Mouse (Mus musculus): Measurements from ENCODE around the gene Lgi2.

Gene Lgi2

DNA sequence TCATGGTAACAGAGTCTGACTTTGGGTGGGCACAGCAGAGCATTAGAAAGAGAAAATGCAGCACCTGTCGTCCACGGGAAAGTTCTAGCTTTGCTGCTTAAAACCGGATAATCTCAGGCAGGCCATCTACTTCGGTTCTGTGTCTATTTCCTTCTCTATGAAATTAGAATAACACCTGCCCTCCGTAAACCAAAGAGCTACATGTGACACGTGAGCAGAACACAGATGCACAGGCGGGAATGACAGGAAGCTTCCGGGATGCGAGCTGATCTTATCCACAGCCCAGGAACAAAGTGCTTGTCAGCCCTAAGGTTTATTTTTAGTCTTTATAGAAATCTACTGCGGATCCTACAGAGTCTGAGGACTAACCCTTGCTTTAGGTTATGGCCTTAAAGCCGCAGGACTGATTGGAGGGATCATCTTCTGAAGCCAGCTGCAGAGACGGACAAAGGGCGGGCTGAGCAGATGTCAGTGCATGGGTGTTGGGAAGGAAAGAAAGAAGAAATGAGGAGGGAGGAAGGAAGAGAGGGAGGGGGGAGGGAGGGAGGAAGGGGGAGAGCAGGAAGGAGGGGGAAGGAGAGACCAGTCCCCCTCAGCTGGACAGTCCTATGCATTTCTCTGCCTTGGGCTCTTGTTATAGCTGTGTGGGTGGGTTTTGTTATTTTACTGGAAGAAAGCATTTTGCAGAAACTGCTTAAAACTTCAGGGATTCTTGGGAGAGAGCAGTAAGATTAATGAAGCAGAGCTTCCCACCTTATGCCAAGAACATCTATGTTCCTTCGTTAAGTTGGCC is 31.3 kb downstream of the Lgi2 start:
- DNase-seq, result no peak

DNA sequence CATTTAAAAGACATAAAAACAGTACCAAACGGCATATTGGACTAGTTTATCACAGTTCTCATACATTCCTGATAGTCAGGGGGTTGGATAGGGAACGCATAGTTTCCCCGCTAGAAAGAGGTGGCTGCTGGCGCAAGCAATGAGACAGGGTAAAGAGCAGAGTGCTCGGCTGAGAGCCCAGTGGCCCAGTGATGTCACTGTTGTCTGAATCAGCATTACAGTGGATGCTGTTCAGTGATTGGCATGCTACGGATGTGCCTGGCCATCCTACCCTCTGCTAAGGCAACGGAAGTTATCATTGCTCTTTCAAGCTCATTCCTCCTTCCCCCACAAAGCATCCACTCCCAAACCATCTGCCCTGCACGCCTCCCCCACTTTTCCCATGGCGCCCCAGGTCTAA is 32.6 kb downstream of the Lgi2 start:
- DNase-seq, result no peak

DNA sequence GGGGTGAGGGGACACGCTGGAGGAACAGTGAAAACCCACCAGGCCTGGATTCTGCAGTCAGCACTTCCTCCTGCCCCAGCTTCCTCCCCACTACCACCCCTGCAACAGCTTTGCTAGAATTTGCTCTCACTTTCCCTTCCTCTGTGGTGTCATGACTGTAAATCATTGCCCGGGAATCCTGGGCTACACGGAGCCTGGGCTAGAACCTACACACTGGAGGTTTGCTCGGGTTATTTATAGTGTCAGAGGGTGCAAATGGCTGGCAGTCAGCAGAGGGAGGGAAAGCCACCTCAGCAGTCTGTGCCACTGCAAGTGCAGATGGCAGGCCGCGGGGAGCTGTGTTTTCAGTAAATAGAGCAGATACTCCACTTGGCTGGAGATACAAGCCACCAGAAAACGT is 37.7 kb downstream of the Lgi2 start:
- peak; percentile 89 for DNase-seq

DNA sequence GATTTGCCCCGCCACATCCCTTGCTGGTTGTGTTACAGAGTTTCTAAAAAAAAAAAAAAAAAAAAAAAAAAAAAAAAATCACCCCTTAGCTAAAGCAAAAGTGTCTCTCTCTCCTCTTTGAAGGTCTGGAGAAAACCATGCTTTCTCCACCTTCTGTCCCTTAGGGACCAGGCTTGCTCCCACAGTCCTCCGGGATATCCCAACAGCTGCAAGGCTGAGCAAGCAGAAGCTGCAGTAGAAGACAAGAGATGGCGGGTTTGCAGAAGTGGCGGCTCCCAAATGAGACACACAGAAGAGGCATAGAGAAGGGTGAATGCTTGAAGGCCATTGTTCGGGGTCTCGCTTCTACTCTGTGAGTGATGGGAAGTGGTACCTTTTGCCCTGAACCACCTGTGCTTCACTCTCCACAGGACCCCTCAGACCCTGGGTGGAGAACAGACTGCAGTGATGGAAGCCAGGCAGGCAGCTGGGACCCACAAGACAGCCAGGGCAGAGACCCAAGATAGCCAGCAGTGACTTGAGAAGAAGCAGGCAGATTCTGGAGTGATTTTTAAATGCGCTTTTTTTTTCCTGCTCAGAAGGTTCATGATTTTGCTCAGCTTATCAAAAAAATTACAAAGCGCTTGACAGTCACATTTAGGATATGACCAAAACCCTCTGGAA is 39.8 kb downstream of the Lgi2 start:
- DNase-seq, result no peak

DNA sequence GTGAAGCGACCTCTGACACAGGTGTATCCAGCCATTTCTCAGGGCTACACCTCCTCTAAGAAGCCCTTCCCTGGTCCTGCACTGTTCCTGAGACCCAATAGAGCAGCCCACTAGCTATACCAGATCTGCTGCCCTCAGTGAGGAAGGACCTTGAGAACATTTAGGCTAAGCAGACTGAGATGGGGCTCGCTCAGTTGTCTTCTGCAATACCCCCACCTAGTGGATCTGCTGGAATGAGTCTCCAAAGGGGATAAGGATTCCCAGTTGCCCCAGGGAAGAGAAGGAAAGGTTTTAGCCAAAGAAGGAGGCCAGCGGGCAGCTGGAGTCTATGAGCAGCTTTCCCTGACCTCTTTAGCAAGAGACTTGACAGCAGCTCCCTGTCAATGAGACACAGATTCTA is 42.1 kb downstream of the Lgi2 start:
- DNase-seq, result no peak

DNA sequence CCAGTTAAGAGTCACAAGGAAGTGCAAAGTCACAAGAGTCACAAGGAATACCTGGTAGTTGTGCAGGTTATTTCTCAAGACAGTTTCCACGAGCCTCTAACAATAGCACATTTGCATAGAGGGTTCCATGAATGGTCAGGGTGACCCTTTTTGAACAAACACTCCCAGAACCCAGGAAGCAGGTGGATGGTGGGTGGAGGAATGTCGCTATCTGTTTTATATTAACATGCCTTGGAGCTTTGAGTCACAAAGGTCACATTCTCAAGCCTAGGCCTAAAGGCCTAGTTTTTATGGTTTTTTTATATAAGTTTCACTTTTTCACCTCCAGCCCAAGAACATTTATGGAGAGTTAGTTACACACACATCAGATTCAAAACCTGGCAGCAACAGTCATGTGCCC is 46.3 kb downstream of the Lgi2 start:
- DNase-seq, result no peak

DNA sequence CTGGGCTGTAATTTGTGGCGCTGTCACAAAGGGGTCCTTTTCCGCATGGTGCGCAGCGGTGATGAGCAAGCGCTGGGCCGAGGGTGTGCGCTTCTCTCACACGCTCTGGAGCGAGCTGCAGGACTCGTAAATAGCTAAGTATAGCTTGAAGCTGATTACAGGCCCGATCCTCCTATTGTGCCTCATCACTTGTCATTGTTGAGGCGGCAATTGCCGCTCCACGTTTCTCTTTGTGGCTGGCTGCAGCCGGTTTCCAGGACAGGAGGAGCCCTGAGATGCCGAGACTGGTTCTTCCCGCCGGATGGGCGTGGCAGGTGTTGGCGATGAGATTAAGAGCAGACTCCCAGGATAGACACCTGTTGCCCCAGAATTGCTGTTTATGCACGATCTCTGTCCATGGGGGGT is 50.2 kb downstream of the Lgi2 start:
- DNase-seq, result peak; percentile 23

DNA sequence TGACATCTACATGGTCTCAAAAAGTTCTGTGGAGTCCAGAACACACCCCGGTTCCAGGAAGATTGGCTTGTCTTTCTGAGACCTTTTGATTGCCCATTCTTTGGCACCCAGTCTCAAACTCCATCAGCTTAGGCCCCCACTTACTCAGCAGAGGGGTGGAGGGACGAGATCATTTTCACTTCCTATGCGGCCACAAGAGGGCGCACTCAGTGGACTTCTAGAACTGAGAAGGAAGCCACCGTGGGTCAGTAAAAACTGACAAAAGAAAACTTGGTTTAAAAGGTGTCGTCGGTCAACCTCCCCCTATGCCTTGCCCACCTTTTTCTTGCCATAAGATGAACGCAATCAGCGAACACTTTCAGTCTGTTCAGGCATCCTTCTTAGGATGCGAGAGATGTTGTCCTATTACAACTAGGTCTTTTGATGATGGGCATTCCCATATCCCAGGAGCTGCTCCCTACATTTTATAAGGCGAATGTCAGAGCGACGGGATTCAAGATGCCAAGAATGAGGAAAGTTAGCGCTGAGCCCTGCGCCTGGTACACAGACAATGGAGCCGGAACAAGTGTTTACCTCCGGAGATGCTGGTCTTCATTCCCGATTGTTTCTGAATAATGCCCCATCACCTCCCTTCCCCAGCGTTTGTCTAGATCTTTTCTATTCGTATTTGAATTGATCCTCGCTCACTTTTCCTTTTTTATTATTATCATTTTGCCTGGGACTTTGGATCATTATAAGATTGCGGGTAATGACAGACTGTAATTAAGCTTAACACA is 50.8 kb downstream of the Lgi2 start:
- peak; percentile 78 for DNase-seq

DNA sequence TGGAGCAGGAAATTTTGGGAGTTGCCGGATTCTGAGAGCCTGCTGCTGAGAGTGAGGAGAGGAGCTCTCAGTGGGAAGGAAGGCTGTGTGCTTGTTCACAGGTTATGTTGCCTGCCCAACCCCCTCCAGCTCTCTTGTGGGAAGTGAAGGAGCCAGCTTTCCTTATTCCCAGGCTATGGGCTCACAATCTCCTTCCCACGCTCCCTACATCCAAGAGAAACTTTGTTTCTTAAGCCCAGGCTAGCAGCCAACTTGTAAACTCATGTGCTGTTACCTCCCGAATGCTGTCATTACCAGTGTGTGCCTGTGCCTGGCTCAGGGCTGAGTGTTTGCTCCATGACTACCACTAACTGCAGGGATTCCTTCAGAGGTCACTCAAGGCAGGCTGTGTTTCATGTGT is 55.2 kb downstream of the Lgi2 start:
- no peak for DNase-seq

DNA sequence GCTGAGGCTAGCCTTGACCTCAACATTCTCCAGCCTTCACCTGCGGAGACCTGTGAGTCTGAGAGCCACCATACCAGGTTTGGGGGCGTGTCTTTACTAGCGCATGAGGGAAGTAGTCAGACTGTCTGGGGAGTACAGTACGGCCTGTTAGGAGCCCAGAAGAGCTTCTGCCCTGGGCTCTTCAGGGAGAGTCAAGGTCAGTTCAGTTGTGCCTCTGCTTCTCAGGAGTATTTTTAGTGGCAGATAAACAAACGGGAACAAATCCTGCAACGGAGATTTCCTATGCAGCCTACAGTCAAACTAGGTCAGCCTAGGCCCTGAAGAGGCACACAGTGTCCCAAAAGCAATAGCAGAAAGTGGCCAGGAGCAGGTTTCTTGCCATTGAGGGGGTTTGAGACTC is 56.8 kb downstream of the Lgi2 start:
- no peak for DNase-seq

DNA sequence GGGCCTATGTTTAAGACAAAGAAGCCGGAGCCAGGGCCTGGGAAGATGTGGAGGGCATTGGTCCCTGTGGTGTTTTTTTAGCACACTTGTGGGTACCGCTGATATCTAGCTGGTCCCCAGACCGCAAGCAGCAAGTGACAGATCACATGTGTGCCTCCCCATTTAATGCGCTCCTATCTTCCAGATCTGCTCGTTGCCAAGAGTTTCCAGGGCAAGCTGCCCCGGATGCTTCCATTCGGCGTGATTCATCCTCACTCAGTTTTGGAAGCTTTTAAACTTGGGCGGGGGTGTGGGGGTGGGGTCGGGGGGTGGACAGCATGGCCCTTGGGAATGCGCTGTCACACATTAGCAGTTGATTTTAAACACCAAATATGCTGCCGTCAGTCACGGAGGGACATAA is 61.6 kb downstream of the Lgi2 start:
- DNase-seq, result no peak

DNA sequence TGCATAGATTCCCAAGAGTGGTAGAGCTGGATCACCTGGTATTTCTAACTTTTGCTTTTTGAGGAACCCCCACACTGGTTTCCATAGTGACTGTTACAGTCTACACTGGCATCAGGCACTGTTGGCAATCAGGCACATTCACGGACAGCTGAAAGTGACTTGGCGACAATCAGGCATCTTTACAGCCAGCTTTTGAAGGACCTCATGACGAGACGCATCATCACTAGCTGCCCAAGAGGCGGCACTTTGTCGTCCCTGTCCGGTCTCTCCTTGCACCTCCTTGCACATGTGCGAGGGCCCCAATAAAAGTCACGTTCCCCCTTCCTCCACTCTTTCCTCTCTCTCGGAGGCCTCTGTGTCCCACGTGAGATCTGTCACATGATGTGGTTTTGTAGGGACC is 62.1 kb downstream of the Lgi2 start:
- no peak for DNase-seq

DNA sequence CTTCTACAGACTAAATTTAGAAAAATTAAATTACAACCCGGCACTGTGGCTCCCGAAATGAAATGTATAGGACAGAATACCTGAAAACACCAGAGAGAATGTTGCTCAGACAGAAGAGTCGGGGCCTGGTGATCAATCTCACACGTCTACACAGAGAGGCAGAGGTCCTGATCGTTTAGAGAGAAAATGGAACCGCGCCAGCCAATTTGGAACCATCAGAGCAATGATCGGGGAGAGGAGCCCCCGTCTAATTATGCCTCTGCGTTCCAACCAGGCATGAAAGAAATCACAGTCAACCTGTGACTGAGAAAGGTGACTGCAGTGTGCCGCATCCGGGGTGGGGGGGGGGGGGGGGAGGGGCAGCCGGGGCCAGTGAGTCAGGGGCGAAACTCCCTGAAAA is 70.6 kb downstream of the Lgi2 start:
- no peak for DNase-seq

DNA sequence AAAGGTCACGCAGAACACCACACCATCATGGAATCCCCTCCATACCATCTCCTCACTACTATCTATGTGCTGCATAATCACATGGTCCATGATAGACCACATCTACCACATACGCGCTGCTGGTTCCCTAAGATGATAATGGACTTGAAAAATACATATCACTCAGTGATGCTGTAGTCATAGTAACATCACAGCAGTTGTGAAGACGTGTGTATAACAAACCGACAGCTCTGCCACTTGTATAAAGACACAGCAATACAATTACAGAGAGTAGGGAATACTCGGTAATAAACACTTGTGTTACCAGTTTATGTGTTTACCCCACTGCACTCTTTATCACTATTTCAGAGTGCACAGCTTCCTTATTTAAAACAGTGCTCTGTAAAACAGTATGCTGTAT is 74.8 kb downstream of the Lgi2 start:
- no peak for DNase-seq

DNA sequence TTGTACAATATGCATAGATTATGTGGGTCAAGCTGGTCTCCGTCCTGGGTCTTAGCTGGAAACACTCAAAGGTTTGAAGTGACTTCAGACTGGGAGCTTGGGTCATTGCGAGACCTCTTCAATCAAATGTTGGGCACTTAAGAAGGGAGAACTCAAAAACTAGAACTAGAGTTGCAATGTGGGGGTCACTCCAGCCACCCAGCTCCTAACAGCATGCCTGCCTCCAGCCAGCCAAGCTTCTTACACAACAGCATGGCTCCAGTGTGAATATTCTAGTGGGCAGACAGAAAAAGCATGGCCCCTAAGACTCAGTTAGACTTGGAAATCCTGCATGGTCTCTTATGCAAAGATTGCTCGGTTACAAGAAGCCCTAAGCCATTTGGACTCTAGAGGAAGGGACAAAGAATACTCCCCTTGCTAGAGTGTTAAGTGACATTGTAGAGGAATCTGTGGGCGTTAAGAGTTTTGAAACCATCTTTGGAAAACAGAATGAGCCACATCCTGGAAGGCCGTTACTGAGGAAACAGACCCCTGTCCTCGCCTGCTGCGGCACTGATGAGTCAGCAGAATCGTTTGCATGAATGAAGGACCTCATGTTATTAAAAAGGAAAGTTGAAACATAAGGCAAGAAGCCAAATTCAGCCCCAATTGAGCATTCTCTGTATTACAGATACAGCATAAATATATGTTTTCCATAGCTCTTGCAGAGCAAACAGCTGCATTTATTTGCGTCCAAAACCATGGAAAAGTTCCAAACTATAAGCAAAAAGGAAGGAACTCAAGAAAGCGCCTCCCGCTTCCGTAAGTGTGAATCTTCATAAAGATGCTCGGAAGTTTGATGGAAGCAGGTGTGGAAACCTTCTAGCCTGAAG is 78.5 kb downstream of the Lgi2 start:
- no peak for DNase-seq

Data from cerebellum, adult 9-10 months (tissue).